Mouse (Mus musculus): ENCODE measurements around the gene Ncor2.

GRCm38 (mm10) chr5:125180630-125181263, 1.7 kb upstream of the Ncor2 start:
- TF ChIP-seq CTCF (IDR thresholded peaks at IDR 0.05; ENCODE audit: extremely low read depth, insufficient read depth, low read length) (no peak), POLR2A (IDR thresholded peaks at IDR 0.05; ENCODE audit: extremely low read depth, insufficient read depth, low read length) (no peak)

Data from cortical plate, adult 2 months (tissue).